Mouse (Mus musculus): ENCODE results near the gene Rbfox3.

Rbfox3 gene

GRCm38 (mm10) chr11:118481231-118481630, 430.2 kb downstream of the Rbfox3 start:
- Histone ChIP-seq H3K36me3 (ENCODE audit: insufficient read depth, low read length) (peaks cover 75% of the 10 kb centered on the region), H3K4me3 (replicated peaks; ENCODE audit: low read length) (no peak overlapping the region), H3K27me3 (ENCODE audit: insufficient read depth, low read length) (0 out of 2 replicates have a peak, but pooled peaks cover 3% of the 10 kb centered on the region), H3K4me1 (replicated peaks; ENCODE audit: low read depth, low read length) (peaks cover 62% of the 10 kb centered on the region), H3K9me3 (ENCODE audit: low read length) (no peaks in the 10 kb centered on the region)
- TF ChIP-seq POU5F1 (IDR thresholded peaks at IDR 0.05; ENCODE audit: borderline replicate concordance, low read length) (no peak), CTCF (conservative IDR thresholded peaks at IDR 0.05; ENCODE audit: low read length) (no peak)

DNA sequence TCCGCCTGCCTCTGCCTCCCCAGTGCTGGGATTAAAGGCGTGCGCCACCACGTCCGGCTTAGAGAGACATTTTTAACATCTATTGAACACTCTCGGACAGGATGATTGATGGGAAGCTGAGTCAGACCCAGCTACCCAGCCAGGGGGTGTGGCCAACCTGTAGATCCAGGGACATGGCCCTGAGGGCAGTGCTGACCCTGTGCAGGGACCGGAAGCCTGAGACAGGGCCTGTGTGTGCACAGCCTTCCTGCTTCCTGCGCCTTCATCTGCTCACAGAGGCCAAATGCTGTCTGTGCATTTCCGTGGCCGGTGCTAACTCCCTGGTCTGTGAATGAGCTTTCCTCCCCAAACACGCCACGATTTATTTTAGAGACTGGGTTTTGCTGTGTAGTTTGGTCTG, 431.6 kb downstream of the Rbfox3 start:
- TF ChIP-seq NANOG (IDR thresholded peaks at IDR 0.05; ENCODE audit: borderline replicate concordance, low read length), result no peak
- no peak for TF ChIP-seq POU5F1 (IDR thresholded peaks at IDR 0.05; ENCODE audit: borderline replicate concordance, low read length)
- no peak for TF ChIP-seq CTCF (conservative IDR thresholded peaks at IDR 0.05; ENCODE audit: low read length)
- H3K27me3 ChIP-seq (ENCODE audit: insufficient read depth, low read length), result 0 out of 2 replicates have a peak, but pooled peaks cover 3% of the 10 kb centered on the region
- no peaks in the 10 kb centered on the region for H3K9me3 ChIP-seq (ENCODE audit: low read length)
- H3K4me1 ChIP-seq (replicated peaks; ENCODE audit: low read depth, low read length), result peaks cover 62% of the 10 kb centered on the region
- H3K4me3 ChIP-seq (replicated peaks; ENCODE audit: low read length), result no peak overlapping the region
- peaks cover 61% of the 10 kb centered on the region for H3K36me3 ChIP-seq (ENCODE audit: insufficient read depth, low read length)

DNA sequence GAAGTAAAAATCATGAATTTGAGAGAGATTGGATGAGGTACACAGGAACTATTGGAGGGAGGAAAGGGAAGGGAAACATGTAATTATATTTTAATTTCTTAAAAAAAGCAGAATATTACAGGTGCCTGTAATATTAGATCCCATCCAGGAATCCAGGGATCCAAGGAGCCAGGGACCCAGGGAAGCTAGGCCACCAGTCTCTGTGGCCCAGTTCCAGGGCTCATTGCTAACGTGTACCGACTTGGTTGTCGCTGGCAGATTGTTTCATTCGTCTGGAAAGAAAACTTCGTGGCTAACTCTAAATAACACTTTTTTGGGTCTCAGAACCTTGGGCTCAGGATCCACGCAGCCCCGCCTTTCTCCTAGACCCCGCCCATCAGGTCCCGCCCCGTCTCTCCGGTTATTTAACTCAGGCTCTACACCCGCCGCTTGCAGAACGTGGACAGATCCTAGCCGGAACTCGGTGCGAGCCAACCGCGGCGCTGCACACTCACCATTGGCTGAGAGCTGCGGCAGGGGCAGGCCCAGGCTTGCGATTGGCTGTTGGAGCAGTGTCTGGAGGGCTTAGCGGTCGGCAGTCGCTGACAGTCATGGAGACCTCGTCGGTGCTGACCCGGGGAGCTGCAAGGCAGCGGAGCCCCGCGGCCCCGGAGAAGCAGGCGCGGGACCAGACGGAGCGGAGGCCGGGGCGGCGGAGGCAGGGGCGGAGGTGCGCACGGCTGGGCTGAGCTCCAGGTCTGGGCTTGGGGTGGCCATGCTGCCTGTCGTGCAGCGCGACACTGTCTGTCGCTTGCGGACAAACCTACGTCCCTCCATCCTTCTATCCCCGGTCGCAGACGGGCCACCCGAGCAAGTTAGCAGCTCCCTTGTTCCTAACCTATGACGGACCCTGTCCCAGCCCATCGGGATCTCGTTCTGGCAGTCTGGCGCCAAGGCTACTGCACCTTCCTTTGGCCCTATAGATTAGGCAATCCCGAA, 434.7 kb downstream of the Rbfox3 start, which contains the start of gene Engase:
Gene Engase, plus strand, starts transcription at position 434 of the 978 bp plus-strand sequence.
- no peak for TF ChIP-seq CTCF (conservative IDR thresholded peaks at IDR 0.05; ENCODE audit: low read length)
- TF ChIP-seq NANOG (IDR thresholded peaks at IDR 0.05; ENCODE audit: borderline replicate concordance, low read length), result no peak
- no peak for TF ChIP-seq POU5F1 (IDR thresholded peaks at IDR 0.05; ENCODE audit: borderline replicate concordance, low read length)
- 0 out of 2 replicates have a peak, but pooled peaks cover 3% of the 10 kb centered on the region for H3K27me3 ChIP-seq (ENCODE audit: insufficient read depth, low read length)
- peak within 1 kb of the TSS; percentile 94 for H3K4me3 ChIP-seq (replicated peaks; ENCODE audit: low read length)
- H3K9me3 ChIP-seq (ENCODE audit: low read length), result peaks cover 11% of the 10 kb centered on the region; the same call in 1 of the 2 replicates
- peaks cover 64% of the 10 kb centered on the region for H3K4me1 ChIP-seq (replicated peaks; ENCODE audit: low read depth, low read length)
- H3K36me3 ChIP-seq (ENCODE audit: insufficient read depth, low read length), result peaks cover 33% of the 10 kb centered on the region

- H3K4me3 ChIP-seq (replicated peaks; ENCODE audit: low read length), result no peak overlapping the region
- H3K27me3 ChIP-seq (ENCODE audit: insufficient read depth, low read length), result 0 out of 2 replicates have a peak, but pooled peaks cover 3% of the 10 kb centered on the region
- H3K9me3 ChIP-seq (ENCODE audit: low read length), result peaks cover 11% of the 10 kb centered on the region; the same call in 1 of the 2 replicates
- peaks cover 68% of the 10 kb centered on the region for H3K4me1 ChIP-seq (replicated peaks; ENCODE audit: low read depth, low read length)
- TF ChIP-seq POU5F1 (IDR thresholded peaks at IDR 0.05; ENCODE audit: borderline replicate concordance, low read length) (no peak), NANOG (IDR thresholded peaks at IDR 0.05; ENCODE audit: borderline replicate concordance, low read length) (no peak), CTCF (conservative IDR thresholded peaks at IDR 0.05; ENCODE audit: low read length) (no peak)
- H3K36me3 ChIP-seq (ENCODE audit: insufficient read depth, low read length), result peaks cover 25% of the 10 kb centered on the region
These were observed 435.8 kb downstream of the Rbfox3 start for GRCm38 (mm10) chr11:118475496-118476083.

DNA sequence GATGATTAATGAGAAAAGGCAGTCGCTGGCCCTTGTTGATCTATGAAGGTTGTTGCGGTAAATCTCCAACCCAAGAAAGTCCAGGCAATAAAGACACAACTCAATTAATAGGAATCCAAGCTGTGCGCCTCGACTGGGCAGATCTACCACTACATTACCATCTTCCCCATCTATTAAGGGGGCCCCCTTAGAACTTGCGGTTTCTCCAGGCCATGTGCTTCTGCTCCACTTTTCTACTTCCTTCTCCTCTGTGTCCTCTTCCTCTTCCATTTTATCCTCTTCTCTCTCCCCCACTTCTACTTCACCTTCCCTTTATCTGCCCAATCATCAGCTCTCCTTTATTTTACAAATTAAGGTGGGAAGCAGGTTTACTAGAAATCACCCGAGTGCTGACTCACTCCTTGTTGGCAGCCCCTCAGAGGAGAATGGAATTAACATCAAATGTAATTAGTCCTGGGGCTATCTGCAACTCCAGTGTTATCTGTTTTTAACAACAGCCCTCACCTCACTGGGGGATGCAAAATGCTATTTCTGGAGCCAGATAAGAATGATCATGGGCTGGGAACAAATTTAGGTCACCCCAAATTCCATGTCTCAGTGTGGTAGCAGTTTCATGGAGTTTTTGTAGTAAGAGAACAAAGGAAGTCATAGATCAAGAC, 437.4 kb downstream of the Rbfox3 start:
- peak overlapping the region; percentile 62 for H3K4me3 ChIP-seq (replicated peaks; ENCODE audit: low read length)
- H3K36me3 ChIP-seq (ENCODE audit: insufficient read depth, low read length), result peaks cover 18% of the 10 kb centered on the region
- H3K9me3 ChIP-seq (ENCODE audit: low read length), result peaks cover 11% of the 10 kb centered on the region; the same call in 1 of the 2 replicates
- 0 out of 2 replicates have a peak, but pooled peaks cover 3% of the 10 kb centered on the region for H3K27me3 ChIP-seq (ENCODE audit: insufficient read depth, low read length)
- TF ChIP-seq NANOG (IDR thresholded peaks at IDR 0.05; ENCODE audit: borderline replicate concordance, low read length) (peak; percentile 3; the same call in 1 of the 2 replicates), POU5F1 (IDR thresholded peaks at IDR 0.05; ENCODE audit: borderline replicate concordance, low read length) (no peak)
- peaks cover 69% of the 10 kb centered on the region for H3K4me1 ChIP-seq (replicated peaks; ENCODE audit: low read depth, low read length)

- TF ChIP-seq NANOG (IDR thresholded peaks at IDR 0.05; ENCODE audit: borderline replicate concordance, low read length), result no peak
- no peak for TF ChIP-seq CTCF (conservative IDR thresholded peaks at IDR 0.05; ENCODE audit: low read length)
- TF ChIP-seq POU5F1 (IDR thresholded peaks at IDR 0.05; ENCODE audit: borderline replicate concordance, low read length), result no peak
- peak overlapping the region; percentile 62 for H3K4me3 ChIP-seq (replicated peaks; ENCODE audit: low read length)
- H3K4me1 ChIP-seq (replicated peaks; ENCODE audit: low read depth, low read length), result peaks cover 69% of the 10 kb centered on the region
- peaks cover 11% of the 10 kb centered on the region; the same call in 1 of the 2 replicates for H3K9me3 ChIP-seq (ENCODE audit: low read length)
- peaks cover 13% of the 10 kb centered on the region; the same call in 1 of the 2 replicates for H3K36me3 ChIP-seq (ENCODE audit: insufficient read depth, low read length)
- H3K27me3 ChIP-seq (ENCODE audit: insufficient read depth, low read length), result 0 out of 2 replicates have a peak, but pooled peaks cover 3% of the 10 kb centered on the region
These were observed 438.2 kb downstream of the Rbfox3 start for GRCm38 (mm10) chr11:118473161-118473560.

DNA sequence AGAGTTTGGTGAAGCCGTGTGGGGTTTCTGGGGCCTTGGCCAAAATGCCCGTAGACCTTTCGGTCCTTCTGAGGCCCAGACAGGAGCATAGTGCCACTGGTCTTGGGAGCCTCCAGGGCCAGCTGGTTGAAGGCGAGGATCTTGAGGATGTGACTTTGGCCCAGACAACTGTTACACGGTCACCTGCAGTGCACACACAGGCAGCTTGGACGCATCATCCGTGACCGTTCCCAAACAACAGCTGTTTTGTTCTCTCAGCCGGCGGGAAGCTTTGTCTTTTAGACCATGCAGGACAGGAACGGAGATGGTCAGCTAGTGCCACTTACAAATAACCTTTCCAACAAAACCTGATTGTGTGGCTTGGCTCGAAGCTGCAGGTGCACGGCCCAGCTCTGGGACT, 439.7 kb downstream of the Rbfox3 start:
- Histone ChIP-seq H3K27me3 (ENCODE audit: insufficient read depth, low read length) (no peaks in the 10 kb centered on the region), H3K9me3 (ENCODE audit: low read length) (peaks cover 11% of the 10 kb centered on the region; the same call in 1 of the 2 replicates), H3K4me3 (replicated peaks; ENCODE audit: low read length) (no peak overlapping the region), H3K36me3 (ENCODE audit: insufficient read depth, low read length) (peaks cover 13% of the 10 kb centered on the region; the same call in 1 of the 2 replicates), H3K4me1 (replicated peaks; ENCODE audit: low read depth, low read length) (peaks cover 73% of the 10 kb centered on the region)
- no peak for TF ChIP-seq POU5F1 (IDR thresholded peaks at IDR 0.05; ENCODE audit: borderline replicate concordance, low read length)
- TF ChIP-seq CTCF (conservative IDR thresholded peaks at IDR 0.05; ENCODE audit: low read length), result no peak
- TF ChIP-seq NANOG (IDR thresholded peaks at IDR 0.05; ENCODE audit: borderline replicate concordance, low read length), result no peak
